Mouse (Mus musculus): Measurements from ENCODE around the gene Mgea5. TPM values are rescaled to one million over a fixed set of nuclear protein-coding genes. Genes with fewer than 3 reads are reported as not detected.

Mgea5 gene
- polyA plus RNA-seq, 1 experiment from 2014 or later = 32.6 TPM

DNA sequence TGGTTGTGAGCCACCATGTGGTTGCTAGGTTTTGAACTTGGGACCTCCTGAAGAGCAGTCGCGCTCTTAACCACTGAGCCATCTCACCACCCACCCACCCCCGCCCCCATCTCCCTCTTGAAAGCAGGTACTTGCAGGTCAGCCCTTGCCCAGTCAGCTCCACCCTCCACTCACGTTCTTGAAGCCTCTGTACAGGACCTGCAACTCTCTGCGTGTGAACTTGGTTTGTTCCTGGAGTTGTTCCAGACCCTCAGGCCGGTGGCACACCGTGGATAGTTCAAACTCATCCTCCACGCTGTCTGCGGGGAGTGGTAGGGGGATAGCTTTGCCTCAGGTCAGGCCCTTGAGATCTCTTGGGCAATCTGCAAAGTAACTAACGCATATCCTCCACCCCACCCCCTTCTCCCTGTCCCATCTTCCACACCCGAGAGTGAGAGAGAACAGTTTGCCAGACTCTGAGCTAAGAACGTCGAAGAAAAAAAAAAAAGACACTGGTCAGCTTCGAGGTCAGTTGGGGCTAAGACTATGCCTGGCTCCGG is 11.8 kb upstream of the Mgea5 start:
- Histone ChIP-seq H3K4me2 (peak overlapping the region; percentile 56), H3K36me3 (no peaks in the 10 kb centered on the region), H3K27me3 (replicated peaks) (0 out of 2 replicates have a peak, but pooled peaks cover 18% of the 10 kb centered on the region), H3K27ac (replicated peaks) (no peak overlapping the region), H3K4me1 (peaks cover 15% of the 10 kb centered on the region), H3K4me3 (peak overlapping the region; percentile 25; the same call in 1 of the 2 replicates), H3K9me3 (no peaks in the 10 kb centered on the region), H3K9ac (no peak overlapping the region)
- 23% methylated on average over 15 of the region's 15 CpGs for WGBS
- no peak for ATAC-seq (ENCODE audit: extremely low read depth, insufficient number of reproducible peaks, low FRiP score, low TSS enrichment)

GRCm38 (mm10) chr19:45794718-45795117 is 11.1 kb upstream of the Mgea5 start:
- H3K36me3 ChIP-seq = no peaks in the 10 kb centered on the region
- no peak overlapping the region for H3K4me3 ChIP-seq
- H3K4me1 ChIP-seq = peaks cover 15% of the 10 kb centered on the region
- no peak overlapping the region for H3K4me2 ChIP-seq
- WGBS = 73% methylated on average over 6 of the region's 6 CpGs
- H3K27me3 ChIP-seq (replicated peaks) = 0 out of 2 replicates have a peak, but pooled peaks cover 18% of the 10 kb centered on the region
- H3K9ac ChIP-seq = no peak overlapping the region
- no peaks in the 10 kb centered on the region for H3K9me3 ChIP-seq
- ATAC-seq (ENCODE audit: extremely low read depth, insufficient number of reproducible peaks, low FRiP score, low TSS enrichment) = no peak
- H3K27ac ChIP-seq (replicated peaks) = no peak overlapping the region

DNA sequence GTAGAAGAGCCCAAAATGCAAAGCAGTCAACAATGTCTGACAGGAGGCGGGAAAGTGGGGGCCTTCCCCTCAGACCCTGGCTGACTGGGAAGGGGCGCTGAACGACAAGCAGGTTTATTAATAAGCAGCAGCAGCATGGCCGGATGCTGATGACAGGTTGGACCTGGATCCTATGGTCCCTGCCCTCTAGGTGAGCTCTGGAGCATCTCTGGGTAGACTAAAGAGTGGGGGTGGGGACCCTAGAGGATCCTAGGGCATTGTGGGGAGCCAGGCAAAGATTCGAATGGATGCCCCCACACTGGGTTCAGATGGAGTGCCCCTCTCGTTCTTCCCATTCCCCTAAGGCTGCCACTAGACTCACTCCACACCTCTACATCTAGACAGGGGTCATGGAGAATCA is 8.8 kb upstream of the Mgea5 start:
- peaks cover 15% of the 10 kb centered on the region for H3K4me1 ChIP-seq
- no peaks in the 10 kb centered on the region for H3K36me3 ChIP-seq
- no peak overlapping the region for H3K9ac ChIP-seq
- H3K4me2 ChIP-seq = no peak overlapping the region
- H3K4me3 ChIP-seq = no peak overlapping the region
- ATAC-seq (ENCODE audit: extremely low read depth, insufficient number of reproducible peaks, low FRiP score, low TSS enrichment) = no peak
- no peak overlapping the region for H3K27ac ChIP-seq (replicated peaks)
- 0 out of 2 replicates have a peak, but pooled peaks cover 18% of the 10 kb centered on the region for H3K27me3 ChIP-seq (replicated peaks)
- no peaks in the 10 kb centered on the region for H3K9me3 ChIP-seq
- WGBS = 81% methylated on average over 6 of the region's 6 CpGs

- 76% methylated on average over 13 of the region's 13 CpGs for WGBS
- H3K27me3 ChIP-seq (replicated peaks) = 0 out of 2 replicates have a peak, but pooled peaks cover 18% of the 10 kb centered on the region
- no peak overlapping the region for H3K9ac ChIP-seq
- peak; percentile 44; the same call in 1 of the 2 replicates for ATAC-seq (ENCODE audit: extremely low read depth, insufficient number of reproducible peaks, low FRiP score, low TSS enrichment)
- no peak overlapping the region for H3K4me3 ChIP-seq
- H3K36me3 ChIP-seq = no peaks in the 10 kb centered on the region
- H3K27ac ChIP-seq (replicated peaks) = no peak overlapping the region
- peaks cover 7% of the 10 kb centered on the region; the same call in 1 of the 2 replicates for H3K4me1 ChIP-seq
- H3K9me3 ChIP-seq = no peaks in the 10 kb centered on the region
- H3K4me2 ChIP-seq = no peak overlapping the region
Observed at GRCm38 (mm10) chr19:45789888-45790874, 6.5 kb upstream of the Mgea5 start.

DNA sequence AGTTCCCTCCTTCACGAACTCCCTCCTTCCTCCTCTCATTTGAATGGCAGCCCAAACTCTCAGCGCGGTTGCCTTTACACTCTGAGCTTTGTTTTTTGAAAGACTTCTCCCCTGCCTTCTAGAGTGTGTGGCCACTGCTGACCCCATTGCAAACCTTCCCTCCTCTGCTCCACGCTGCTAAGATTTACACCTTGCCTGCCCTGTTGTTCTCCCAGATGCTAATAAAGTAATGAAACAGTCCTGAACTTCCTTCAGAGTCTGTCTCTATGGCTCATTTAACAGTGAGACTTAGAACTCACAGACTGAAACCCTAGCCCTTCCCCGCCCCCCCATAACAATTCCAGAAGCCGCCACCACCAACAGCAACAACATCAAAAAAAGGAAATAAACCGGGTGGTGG is 5.7 kb upstream of the Mgea5 start:
- Histone ChIP-seq H3K36me3 (no peaks in the 10 kb centered on the region), H3K9me3 (no peaks in the 10 kb centered on the region), H3K27me3 (replicated peaks) (0 out of 2 replicates have a peak, but pooled peaks cover 13% of the 10 kb centered on the region), H3K4me1 (peaks cover 7% of the 10 kb centered on the region; the same call in 1 of the 2 replicates), H3K4me2 (no peak overlapping the region), H3K4me3 (no peak overlapping the region), H3K27ac (replicated peaks) (no peak overlapping the region), H3K9ac (no peak overlapping the region)
- no peak for ATAC-seq (ENCODE audit: extremely low read depth, insufficient number of reproducible peaks, low FRiP score, low TSS enrichment)
- 78% methylated on average over 7 of the region's 7 CpGs for WGBS

GRCm38 (mm10) chr19:45788337-45788736 is 4.7 kb upstream of the Mgea5 start:
- no peak for ATAC-seq (ENCODE audit: extremely low read depth, insufficient number of reproducible peaks, low FRiP score, low TSS enrichment)
- H3K9me3 ChIP-seq = no peaks in the 10 kb centered on the region
- H3K36me3 ChIP-seq = no peaks in the 10 kb centered on the region
- H3K9ac ChIP-seq = no peak overlapping the region
- H3K4me1 ChIP-seq = peaks cover 11% of the 10 kb centered on the region
- no peak overlapping the region for H3K4me3 ChIP-seq
- H3K27ac ChIP-seq (replicated peaks) = no peak overlapping the region
- 0 out of 2 replicates have a peak, but pooled peaks cover 4% of the 10 kb centered on the region for H3K27me3 ChIP-seq (replicated peaks)
- no peak overlapping the region for H3K4me2 ChIP-seq
- 45% methylated on average over 4 of the region's 4 CpGs for WGBS

DNA sequence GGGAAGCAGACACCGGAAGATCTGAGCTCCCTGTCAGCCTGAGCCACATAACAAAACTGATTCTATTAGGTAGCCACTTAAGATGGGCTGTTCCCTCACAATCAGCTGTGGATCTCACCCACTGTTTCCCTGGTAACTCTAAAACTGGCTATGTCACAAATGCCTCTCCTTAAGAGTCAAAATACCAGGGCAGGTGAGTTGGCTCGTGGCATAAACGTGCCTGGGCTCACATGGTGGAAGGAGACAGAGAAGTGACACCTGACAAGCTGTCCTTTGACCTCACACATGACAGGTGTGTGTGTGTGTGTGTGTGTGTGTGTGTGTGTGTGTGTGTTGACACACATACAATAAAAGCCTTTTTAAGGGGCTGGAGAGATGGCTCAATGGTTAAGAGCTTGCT is 3.8 kb upstream of the Mgea5 start:
- no peak overlapping the region for H3K27ac ChIP-seq (replicated peaks)
- no peaks in the 10 kb centered on the region for H3K27me3 ChIP-seq (replicated peaks)
- ATAC-seq (ENCODE audit: extremely low read depth, insufficient number of reproducible peaks, low FRiP score, low TSS enrichment) = no peak
- H3K9me3 ChIP-seq = no peaks in the 10 kb centered on the region
- H3K36me3 ChIP-seq = no peaks in the 10 kb centered on the region
- H3K9ac ChIP-seq = no peak overlapping the region
- no peak overlapping the region for H3K4me2 ChIP-seq
- no peak overlapping the region for H3K4me3 ChIP-seq
- peaks cover 4% of the 10 kb centered on the region; the same call in 1 of the 2 replicates for H3K4me1 ChIP-seq
- 58% methylated on average over 3 of the region's 3 CpGs for WGBS

GRCm38 (mm10) chr19:45785470-45785869 is 1.8 kb upstream of the Mgea5 start:
- WGBS = 59% methylated on average over 3 of the region's 3 CpGs
- H3K9me3 ChIP-seq = no peaks in the 10 kb centered on the region
- H3K4me2 ChIP-seq = no peak overlapping the region
- no peaks in the 10 kb centered on the region for H3K27me3 ChIP-seq (replicated peaks)
- H3K36me3 ChIP-seq = peaks cover 7% of the 10 kb centered on the region
- H3K4me3 ChIP-seq = no peak overlapping the region
- no peak for ATAC-seq (ENCODE audit: extremely low read depth, insufficient number of reproducible peaks, low FRiP score, low TSS enrichment)
- no peak overlapping the region for H3K27ac ChIP-seq (replicated peaks)
- H3K4me1 ChIP-seq = peaks cover 22% of the 10 kb centered on the region
- H3K9ac ChIP-seq = no peak overlapping the region

DNA sequence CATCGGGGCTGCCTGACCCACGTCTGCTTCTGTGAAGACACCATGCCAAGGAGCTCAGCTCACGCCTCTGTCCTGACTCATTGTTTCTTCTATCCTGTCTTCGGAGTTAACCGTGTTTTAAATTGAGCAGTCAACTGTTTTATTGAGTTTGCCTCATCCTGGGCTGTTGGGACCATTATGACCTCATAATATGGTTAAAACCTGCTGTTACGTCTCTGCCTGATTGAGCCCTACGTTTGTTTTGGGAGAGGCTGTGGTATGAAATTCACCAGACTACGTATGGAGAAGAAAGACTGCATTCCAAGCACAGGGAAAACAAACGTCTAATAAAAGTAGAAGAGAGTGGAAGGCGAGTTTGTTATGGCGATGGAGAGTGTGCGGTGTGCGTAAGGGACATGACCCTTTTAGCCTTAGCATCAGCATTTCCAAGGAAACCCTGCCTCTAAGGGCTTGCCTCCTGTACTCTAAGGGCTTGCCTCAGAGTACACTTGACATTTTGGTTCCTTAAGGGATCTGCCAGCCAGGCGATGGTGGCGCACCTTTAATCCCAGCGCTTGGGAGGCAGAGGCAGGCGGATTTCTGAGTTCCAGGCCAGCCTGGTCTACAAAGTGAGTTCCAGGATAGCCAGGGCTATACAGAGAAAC is 418 bp upstream of the Mgea5 start:
- Histone ChIP-seq H3K36me3 (peaks cover 21% of the 10 kb centered on the region), H3K27ac (replicated peaks) (peak overlapping the region; percentile 80), H3K27me3 (replicated peaks) (no peaks in the 10 kb centered on the region), H3K9ac (peak overlapping the region; percentile 76), H3K9me3 (no peaks in the 10 kb centered on the region), H3K4me1 (peaks cover 35% of the 10 kb centered on the region), H3K4me3 (peak overlapping the region; percentile 83), H3K4me2 (peak overlapping the region; percentile 78)
- WGBS = 32% methylated on average over 17 of the region's 17 CpGs
- no peak for ATAC-seq (ENCODE audit: extremely low read depth, insufficient number of reproducible peaks, low FRiP score, low TSS enrichment)

GRCm38 (mm10) chr19:45782315-45783001 is 1.2 kb downstream of the Mgea5 start:
- peaks cover 35% of the 10 kb centered on the region for H3K4me1 ChIP-seq
- H3K9ac ChIP-seq = peak overlapping the region; percentile 95
- peak; percentile 39 for ATAC-seq (ENCODE audit: extremely low read depth, insufficient number of reproducible peaks, low FRiP score, low TSS enrichment)
- H3K4me3 ChIP-seq = peak overlapping the region; percentile 83
- H3K27me3 ChIP-seq (replicated peaks) = no peaks in the 10 kb centered on the region
- under 1% methylated on average over 36 of the region's 36 CpGs for WGBS
- peak overlapping the region; percentile 73 for H3K4me2 ChIP-seq
- no peaks in the 10 kb centered on the region for H3K9me3 ChIP-seq
- H3K27ac ChIP-seq (replicated peaks) = peak overlapping the region; percentile 96
- peaks cover 37% of the 10 kb centered on the region for H3K36me3 ChIP-seq

Measured in heart, embryonic 13.5 days (tissue).